Mouse (Mus musculus): ENCODE data around the gene D230025D16Rik.

DNA sequence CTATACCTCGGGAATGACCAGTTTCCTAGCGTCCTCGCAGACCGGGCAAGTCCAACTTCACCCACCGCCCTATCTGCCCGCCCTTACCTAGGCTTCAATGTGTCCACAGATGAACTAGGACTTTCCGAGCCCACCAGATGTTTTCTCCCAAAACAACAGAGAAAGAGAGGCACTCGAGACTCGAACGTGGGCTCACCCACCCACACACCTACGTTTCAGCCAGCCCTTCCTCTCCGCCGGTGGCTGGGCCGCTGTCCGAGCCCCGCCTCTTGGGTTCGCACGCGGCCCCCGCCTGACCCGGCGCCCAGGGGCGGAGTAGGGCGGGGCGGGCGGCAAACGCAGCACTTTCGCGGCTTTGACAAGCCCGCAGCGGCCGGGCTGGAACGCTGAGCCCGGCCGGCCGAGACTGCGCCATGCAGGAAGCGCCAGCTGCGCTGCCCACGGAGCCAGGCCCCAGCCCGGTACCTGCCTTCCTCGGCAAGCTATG lies 44.6 kb downstream of the D230025D16Rik start, which contains the start of gene Hsf4:
- TF ChIP-seq POLR2A (IDR thresholded peaks at IDR 0.05; ENCODE audit: control insufficient read depth, extremely low read depth, insufficient read depth, low read length, poor library complexity) (no peak), CTCF (IDR thresholded peaks at IDR 0.05; ENCODE audit: borderline replicate concordance, control insufficient read depth, extremely low read depth, insufficient read depth, low read length, poor library complexity) (no peak)
